Mouse (Mus musculus) adrenal gland, adult 2 months (tissue): ENCODE measurements at regions not wholly inside any gene's neighbourhood (a gene's known extent, or its start where the extent isn't known, plus 50 kb on each side); places are given as distances from the start of the nearest gene placed in this dataset.

ENCODE experiments used
- DNase-seq: peaks from one replicate; pipeline ENCODE4 v3.0.0; 2021

DNA sequence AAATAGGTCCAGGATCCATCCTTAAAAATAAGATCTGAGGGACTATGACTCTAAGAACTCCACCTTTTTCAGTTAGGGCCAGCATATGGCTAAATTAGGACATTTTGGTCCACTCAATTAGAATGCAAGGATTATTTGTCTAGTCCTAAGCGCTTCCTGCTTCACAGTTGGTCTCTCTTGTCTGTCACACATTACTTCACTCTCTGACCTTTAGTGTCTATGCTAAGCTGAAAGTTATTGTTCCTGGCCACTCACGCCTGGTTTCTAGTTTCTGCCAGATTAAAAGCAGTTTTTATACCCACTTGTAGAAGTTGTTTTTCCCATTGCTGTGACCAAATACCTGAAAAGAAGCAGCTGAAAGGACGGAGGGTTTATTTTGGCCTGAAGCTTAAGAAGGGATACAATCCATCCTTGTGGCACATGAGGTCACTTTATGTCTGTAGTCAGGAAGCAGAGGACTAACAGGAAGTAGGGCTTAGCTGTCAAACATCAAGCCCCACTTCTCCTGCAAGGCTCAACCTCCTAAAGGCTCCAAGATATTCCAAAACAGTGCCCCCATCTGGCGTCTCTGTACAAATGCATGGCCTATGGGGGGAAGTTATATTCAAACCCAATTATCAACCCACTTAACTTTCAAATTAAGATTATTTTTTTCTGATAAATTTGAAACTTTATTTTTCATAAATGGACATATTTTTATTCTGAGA, 195.3 kb upstream of the Gm5148 start:
- DNase-seq: no peak

DNA sequence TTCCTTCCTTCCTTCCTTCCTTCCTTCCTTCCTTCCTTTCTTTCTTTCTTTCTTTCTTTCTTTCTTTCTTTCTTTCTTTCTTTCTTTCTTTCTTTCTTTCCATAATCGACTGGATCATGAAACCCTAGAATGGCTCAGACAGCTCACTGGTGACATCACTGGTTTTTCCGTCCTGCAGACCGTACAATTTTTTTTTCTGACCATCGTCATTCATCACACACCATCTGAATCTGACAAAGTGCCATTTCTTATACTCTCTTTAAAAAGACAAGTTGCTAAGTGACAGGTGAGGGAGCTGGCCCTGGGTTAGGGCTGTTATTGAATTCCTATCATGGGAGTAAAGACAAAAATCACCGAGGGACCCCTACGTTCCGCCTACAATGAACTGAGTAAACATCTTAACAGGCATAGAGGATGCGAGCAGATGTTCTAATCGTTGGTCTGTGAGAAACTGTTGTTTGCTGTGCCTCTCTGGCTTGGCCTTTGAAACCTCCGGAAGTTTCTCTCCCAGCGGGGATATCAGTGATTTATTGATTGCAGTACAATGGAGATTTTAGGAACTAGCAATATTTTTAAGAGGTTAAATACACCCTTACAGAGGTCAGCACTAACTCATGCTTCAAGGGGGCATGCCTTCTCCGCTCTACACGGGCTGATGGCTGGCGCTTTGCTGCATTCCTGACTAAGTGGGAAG, 192.6 kb upstream of the Gm5148 start:
- DNase-seq: peak; percentile 52

DNA sequence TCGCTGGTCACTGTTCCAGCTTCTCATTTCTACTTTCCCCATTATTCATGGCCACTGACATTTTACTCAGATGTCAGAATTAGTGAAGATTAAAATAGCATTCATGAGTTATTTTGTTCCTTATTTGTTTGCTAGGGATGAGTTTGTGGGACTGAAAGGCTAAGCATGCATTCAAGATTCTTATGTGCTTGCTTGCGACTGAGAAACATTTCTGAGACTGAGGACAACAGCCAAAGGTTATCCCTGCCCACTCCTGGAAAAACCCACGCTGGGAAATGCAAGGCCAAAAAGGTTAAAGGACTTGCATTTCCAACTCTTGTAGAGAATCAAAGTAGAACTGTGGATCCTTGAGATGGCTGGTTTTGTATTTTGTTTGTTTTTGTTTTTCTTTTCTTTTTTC, 192.0 kb upstream of the Gm5148 start:
- DNase-seq: no peak

- no peak for DNase-seq
Observed at GRCm38 (mm10) chr3:37915673-37916072, 191.4 kb upstream of the Gm5148 start.

GRCm38 (mm10) chr3:37914136-37914535, 189.8 kb upstream of the Gm5148 start:
- DNase-seq: no peak

DNA sequence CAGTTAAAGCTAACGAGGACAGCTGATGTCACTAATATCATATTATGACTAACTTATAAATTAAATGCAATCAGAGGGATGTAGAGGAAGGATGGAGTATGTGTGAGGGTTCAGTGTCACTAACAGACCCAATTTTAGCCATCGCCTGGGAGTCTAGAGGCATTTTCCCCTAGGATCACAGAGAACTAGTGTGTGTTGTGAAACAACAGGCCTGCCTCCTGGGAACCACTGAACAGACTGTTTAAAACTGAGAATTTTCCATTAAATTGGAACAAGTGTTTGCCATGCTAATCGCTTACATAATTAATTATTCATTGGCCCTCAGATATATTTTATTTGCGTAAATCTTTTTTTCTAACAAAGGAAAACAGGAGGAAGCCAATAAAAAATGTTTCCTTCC, 185.5 kb upstream of the Gm5148 start:
- no peak for DNase-seq

DNA sequence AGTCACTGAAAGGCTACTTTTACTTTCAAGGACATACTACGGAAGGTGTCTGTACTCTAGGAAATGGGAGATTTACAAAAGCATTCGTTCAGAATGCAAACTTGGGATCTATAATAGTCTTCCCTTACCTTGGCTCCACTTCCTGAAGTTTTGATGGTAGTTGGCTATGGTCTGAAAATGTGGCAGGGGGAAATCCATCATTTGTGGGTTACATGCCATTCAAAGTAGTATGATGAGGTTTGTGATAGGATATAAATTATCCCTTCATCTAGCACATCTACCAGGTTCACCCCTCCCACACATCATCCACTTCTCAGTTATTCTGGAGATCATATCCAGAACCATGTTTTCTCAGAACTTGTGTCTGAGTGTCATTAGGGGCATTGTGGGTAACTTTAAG, 184.7 kb upstream of the Gm5148 start:
- no peak for DNase-seq

- DNase-seq: peak; percentile 18
Observed at GRCm38 (mm10) chr3:37908456-37908855, 184.2 kb upstream of the Gm5148 start.

DNA sequence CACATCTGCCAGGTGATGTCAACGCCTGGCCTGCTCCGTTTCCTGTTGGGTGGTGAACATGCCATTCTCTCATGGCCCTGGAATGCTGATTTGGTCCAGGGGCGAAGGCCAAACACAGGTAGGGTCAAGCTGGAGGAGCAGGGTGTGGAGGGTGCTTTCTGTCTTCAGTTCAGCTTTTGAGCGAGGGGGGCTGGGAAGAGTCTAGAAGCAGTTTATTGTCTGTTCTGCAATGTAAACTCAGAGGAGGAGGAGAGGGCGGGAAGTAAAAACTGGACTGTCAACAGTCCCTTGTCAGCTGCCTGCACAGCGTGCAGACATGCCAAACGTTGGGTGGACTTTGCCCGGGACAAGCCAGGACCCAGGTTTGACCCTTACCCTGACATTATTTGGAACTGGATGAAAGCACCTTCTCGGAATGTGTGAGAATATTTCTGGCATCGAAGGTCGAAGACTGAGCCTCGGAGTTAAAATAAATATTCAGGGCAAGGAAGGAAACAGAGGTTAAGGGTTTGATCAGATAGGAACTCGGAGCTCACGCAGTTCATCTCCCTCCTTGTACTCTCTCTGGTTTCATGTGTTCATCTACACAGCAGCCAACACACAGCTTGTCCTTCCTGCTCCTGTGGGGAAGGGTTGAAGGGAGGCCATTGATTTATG, 183.3 kb upstream of the Gm5148 start:
- peak; percentile 85 for DNase-seq

- DNase-seq: peak; percentile 67
Observed at GRCm38 (mm10) chr3:37906806-37907251, 182.5 kb upstream of the Gm5148 start.

GRCm38 (mm10) chr3:37904188-37904587, 179.9 kb upstream of the Gm5148 start:
- no peak for DNase-seq

- no peak for DNase-seq
Observed at GRCm38 (mm10) chr3:37903482-37903881, 179.2 kb upstream of the Gm5148 start.

DNA sequence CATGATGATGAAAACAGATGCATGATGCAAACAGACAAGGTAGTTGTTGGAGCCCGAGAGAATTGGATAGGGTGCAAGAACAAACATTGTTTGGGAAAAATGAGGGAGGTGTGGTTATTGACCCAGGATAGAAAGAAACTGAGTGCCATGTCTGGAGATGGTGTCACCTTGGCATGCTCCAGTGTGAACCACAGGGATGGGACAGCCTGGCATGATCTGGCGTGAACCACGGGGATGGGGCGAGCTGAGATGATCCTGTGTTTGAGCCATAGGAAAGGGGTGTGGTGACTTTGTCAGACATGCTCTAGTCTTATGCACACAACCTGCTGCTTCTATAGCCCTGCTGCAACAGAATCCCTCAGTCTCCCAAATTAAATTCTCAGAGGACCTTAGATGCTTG, 178.7 kb upstream of the Gm5148 start:
- DNase-seq: no peak

- DNase-seq: no peak
Observed at GRCm38 (mm10) chr3:37897392-37897791, 173.1 kb upstream of the Gm5148 start.

DNA sequence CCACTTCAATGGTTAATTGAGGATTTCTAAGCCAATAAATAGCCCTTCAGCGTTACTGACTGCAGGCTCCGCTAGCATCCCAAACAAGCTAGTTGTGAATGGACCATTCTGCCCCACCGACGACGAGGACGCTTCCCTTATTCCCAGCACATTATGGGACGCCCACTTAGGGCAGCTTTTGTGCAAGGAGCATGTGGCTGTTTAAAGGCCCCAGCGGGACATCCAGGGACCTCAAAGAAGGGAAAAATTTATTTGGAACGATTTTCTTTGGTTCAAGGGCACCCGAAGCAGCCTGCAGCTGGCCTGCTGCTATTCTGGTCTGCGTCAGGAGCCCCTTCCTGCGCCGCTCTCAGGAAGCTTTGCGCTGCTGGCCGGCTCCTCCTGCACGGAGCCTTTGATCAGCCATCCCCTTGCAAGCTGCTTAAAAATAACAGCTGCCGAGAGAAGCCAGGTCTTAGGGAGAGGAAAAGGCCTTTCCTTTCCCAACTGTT, 172.6 kb upstream of the Gm5148 start:
- peak; percentile 75 for DNase-seq

DNA sequence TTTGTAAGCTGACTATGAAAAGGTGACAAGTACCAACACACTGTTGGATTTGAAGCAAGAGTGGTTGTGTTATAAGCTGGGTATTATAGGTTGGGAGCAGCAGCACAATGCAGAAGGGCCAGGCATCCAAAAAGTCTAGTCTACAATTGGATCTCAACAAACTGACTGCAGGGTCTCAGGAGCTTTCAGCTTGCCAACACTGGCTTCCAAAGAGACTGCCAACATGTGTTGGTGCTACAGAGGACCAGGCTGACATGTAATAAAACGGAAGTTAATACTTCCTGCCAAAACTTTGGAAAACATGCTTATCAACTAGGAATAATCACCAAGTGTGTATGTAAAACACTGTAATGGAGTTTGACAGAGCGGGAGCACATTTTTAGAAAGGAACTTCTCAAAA, 170.3 kb upstream of the Gm5148 start:
- no peak for DNase-seq

GRCm38 (mm10) chr3:37890202-37890601, 165.9 kb upstream of the Gm5148 start:
- DNase-seq: no peak

DNA sequence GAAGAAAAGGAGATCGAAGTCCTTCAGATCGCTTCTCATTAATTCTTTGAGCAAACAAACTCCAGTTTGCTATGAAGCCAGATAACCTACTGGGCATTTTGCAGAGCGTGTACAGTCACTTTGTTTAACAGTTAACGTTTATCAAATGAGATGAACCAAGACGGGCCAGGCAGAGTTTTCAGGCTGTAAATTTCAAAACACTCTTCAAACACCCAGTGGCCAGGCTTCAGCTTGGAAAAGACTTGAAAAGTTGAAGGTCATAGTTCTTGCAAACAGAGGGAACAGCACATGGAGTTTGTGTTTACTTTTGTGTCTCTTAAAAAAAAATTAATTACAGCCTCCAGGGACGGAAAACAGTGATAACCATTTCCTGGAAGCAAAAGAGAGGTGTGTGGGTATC, 164.2 kb upstream of the Gm5148 start:
- peak; percentile 29 for DNase-seq

DNA sequence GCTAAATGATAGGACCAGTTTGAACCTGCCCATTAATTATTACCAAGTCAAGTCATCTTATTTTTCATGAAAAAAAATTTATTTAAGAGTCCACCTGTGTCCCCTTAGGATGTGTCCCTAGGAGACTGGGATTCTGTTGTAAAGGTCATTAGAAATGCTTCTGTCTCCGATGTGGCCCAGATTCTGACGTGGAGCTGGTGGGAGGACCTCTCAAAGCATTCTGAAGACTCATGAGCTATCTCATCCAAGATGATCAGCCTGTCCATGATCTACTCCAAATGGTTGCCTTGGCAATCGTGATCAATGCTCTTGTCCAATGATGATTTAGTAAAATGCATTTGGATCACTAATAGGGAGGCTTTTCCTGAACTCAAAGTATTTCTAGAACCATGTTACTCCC, 163.4 kb upstream of the Gm5148 start:
- no peak for DNase-seq

- no peak for DNase-seq
Observed at GRCm38 (mm10) chr3:37886705-37887454, 162.6 kb upstream of the Gm5148 start.

DNA sequence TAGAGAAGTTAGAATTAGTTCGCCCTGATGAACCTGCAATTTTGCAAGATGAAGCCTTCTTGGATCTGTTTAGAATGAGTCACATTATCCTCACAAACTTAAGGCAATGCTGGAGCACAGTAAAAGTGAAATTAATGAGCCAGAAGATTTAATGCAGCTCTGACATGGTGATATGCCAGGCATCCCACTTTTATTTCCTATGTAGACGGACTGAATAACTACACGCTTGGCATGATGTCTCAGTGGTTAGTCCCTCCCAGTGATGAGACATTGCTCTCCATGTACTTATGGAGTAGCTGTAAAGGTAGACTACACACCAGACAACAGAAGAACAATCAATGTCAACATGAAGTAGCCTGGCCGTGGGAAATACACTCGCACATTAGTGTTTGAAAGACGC, 161.5 kb upstream of the Gm5148 start:
- DNase-seq: no peak

DNA sequence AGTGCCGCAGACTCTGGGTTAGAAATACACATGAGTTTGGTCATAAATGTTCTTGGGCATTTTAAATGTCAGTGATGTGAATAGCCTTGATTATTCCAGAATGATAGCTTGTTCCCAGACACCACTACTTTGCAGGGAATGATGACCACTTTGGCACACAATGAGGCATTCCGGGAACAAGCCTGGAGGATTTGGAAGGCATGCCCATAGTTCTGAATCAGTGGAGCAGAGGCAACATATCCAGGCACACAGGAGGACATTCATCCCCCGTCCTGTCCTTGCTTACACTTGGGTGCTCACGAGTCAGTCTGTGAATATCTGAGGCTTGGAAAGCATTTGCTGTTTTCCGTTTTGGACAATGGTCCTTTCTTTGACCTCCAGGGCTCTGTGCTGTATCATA, 158.1 kb upstream of the Gm5148 start:
- no peak for DNase-seq
